Mouse (Mus musculus): ENCODE data around the gene Spindoc.

Spindoc gene

GRCm38 (mm10) chr19:7335656-7336055, 47.1 kb downstream of the Spindoc start:
- DNase-seq (ENCODE audit: low spot score in 2 of 2): no peak

GRCm38 (mm10) chr19:7334049-7334448, 48.7 kb downstream of the Spindoc start:
- DNase-seq (ENCODE audit: low spot score in 2 of 2): no peak

- no peak for DNase-seq (ENCODE audit: low spot score in 2 of 2)
These were observed 61.4 kb downstream of the Spindoc start for GRCm38 (mm10) chr19:7321391-7321790.

GRCm38 (mm10) chr19:7320181-7320580, 62.6 kb downstream of the Spindoc start:
- DNase-seq (ENCODE audit: low spot score in 2 of 2): no peak

GRCm38 (mm10) chr19:7317716-7318115, 65.1 kb downstream of the Spindoc start:
- DNase-seq (ENCODE audit: low spot score in 2 of 2): no peak

- no peak for DNase-seq (ENCODE audit: low spot score in 2 of 2)
These were observed 66.0 kb downstream of the Spindoc start for GRCm38 (mm10) chr19:7316822-7317221.

GRCm38 (mm10) chr19:7315587-7315984, 67.2 kb downstream of the Spindoc start:
- DNase-seq (ENCODE audit: low spot score in 2 of 2): no peak

- DNase-seq (ENCODE audit: low spot score in 2 of 2): peak; percentile 23 to 44
These were observed 67.7 kb downstream of the Spindoc start for GRCm38 (mm10) chr19:7314976-7315586.

- no peak for DNase-seq (ENCODE audit: low spot score in 2 of 2)
These were observed 69.1 kb downstream of the Spindoc start for GRCm38 (mm10) chr19:7313660-7314059.

- DNase-seq (ENCODE audit: low spot score in 2 of 2): no peak
These were observed 71.5 kb downstream of the Spindoc start for GRCm38 (mm10) chr19:7311306-7311705.

GRCm38 (mm10) chr19:7310704-7311103, 72.1 kb downstream of the Spindoc start:
- DNase-seq (ENCODE audit: low spot score in 2 of 2): no peak

- no peak for DNase-seq (ENCODE audit: low spot score in 2 of 2)
These were observed 73.0 kb downstream of the Spindoc start for GRCm38 (mm10) chr19:7309738-7310330.

- no peak for DNase-seq (ENCODE audit: low spot score in 2 of 2)
These were observed 74.6 kb downstream of the Spindoc start for GRCm38 (mm10) chr19:7307995-7308770.

- DNase-seq (ENCODE audit: low spot score in 2 of 2): peak; percentile 10 to 42
These were observed 75.8 kb downstream of the Spindoc start for GRCm38 (mm10) chr19:7306968-7307367.

GRCm38 (mm10) chr19:7305380-7306310, 77.1 kb downstream of the Spindoc start:
- no peak for DNase-seq (ENCODE audit: low spot score in 2 of 2)

GRCm38 (mm10) chr19:7304801-7305200, 78.0 kb downstream of the Spindoc start:
- DNase-seq (ENCODE audit: low spot score in 2 of 2): no peak
